Mouse (Mus musculus) heart, embryonic 14.5 days (tissue): ENCODE data around the gene Epb41l2. TPM values are rescaled to one million over a fixed set of nuclear protein-coding genes. Genes with fewer than 3 reads are reported as not detected.

Experiments
- ATAC-seq: fragments of 200-750 bp; cut with Nextera tagmentation; 2 replicates; pipeline ENCODE4 v1.8.0; 2017; ENCODE audit warnings: low read depth, moderate TSS enrichment; ENCODE audit not compliant: insufficient number of reproducible peaks, insufficient read depth, low FRiP score
- H3K27ac ChIP-seq, 2 experiments: fragments of 200-500 bp in 1 of 2; fragments of 300-500 bp in 1 of 2; sonication (generic) in 1 of 2; replicated peaks in 1 of 2; 2 replicates each; pipeline ENCODE4 v1.5.1; 2012 to 2014; ENCODE audit warnings: low read depth in 2 of 2, low read length in 2 of 2, control low read depth in 1 of 2, mild to moderate bottlenecking in 1 of 2, mixed read lengths in 1 of 2; ENCODE audit not compliant: control insufficient read depth in 1 of 2, insufficient read depth in 1 of 2
- H3K27me3 ChIP-seq: fragments of 300-500 bp; sonication (generic); 2 replicates; pipeline ENCODE4 v1.6.1; 2014; ENCODE audit warnings: mild to moderate bottlenecking, low read length, control low read depth; ENCODE audit not compliant: control insufficient read depth, insufficient read depth
- H3K36me3 ChIP-seq: fragments of 300-500 bp; sonication (generic); 2 replicates; pipeline ENCODE4 v1.6.1; 2014; ENCODE audit warnings: mild to moderate bottlenecking, control low read depth, low read length, mixed read lengths; ENCODE audit not compliant: control insufficient read depth, insufficient read depth
- H3K4me1 ChIP-seq, 2 experiments: fragments of 200-500 bp in 1 of 2; fragments of 300-500 bp in 1 of 2; sonication (generic) in 1 of 2; 2 replicates each; pipeline ENCODE4 v1.6.1; 2012 to 2014; ENCODE audit warnings: low read length in 2 of 2, control low read depth in 1 of 2, mixed read lengths in 1 of 2; ENCODE audit not compliant: control insufficient read depth in 2 of 2, insufficient read depth in 2 of 2
- H3K4me2 ChIP-seq: fragments of 300-500 bp; sonication (generic); 2 replicates; pipeline ENCODE4 v1.6.1; 2014; ENCODE audit warnings: mild to moderate bottlenecking, low read length
- H3K4me3 ChIP-seq, 2 experiments: fragments of 200-500 bp in 1 of 2; fragments of 300-500 bp in 1 of 2; sonication (generic) in 1 of 2; 2 replicates each; pipeline ENCODE4 v1.5.1; 2012 to 2014; ENCODE audit warnings: low read length in 2 of 2, mild to moderate bottlenecking in 2 of 2, control low read depth in 1 of 2, low read depth in 1 of 2, moderate library complexity in 1 of 2; ENCODE audit not compliant: control insufficient read depth in 1 of 2, insufficient read depth in 1 of 2
- H3K9ac ChIP-seq: fragments of 300-500 bp; sonication (generic); 2 replicates; pipeline ENCODE4 v1.6.1; 2014; ENCODE audit warnings: mild to moderate bottlenecking, low read length
- H3K9me3 ChIP-seq: fragments of 300-500 bp; sonication (generic); 2 replicates; pipeline ENCODE4 v1.6.1; 2016; ENCODE audit warnings: low read length, control low read depth; ENCODE audit not compliant: control insufficient read depth
- WGBS: fragments of 180-500 bp; shearing (Covaris S2); extraction: QIAGEN DNeasy Blood & Tissue Kit; methylation state at CpG from one replicate; pipeline ENCODE4 v1.1.7; 2014; 5-methylcytosine and 5-hydroxymethylcytosine counted together
- polyA plus RNA-seq: library from polyadenylated mRNA; unstranded; fragments of >200 nt; fragmentation: Nextera tagmentation; extraction: Ambion mirVana; gene quantifications from 2 replicates; pipeline ENCODE4 v1.2.1, GENCODE M21; 2014

Gene Epb41l2
- polyA plus RNA-seq, 1 experiment from 2014 or later = 53.5 TPM

DNA sequence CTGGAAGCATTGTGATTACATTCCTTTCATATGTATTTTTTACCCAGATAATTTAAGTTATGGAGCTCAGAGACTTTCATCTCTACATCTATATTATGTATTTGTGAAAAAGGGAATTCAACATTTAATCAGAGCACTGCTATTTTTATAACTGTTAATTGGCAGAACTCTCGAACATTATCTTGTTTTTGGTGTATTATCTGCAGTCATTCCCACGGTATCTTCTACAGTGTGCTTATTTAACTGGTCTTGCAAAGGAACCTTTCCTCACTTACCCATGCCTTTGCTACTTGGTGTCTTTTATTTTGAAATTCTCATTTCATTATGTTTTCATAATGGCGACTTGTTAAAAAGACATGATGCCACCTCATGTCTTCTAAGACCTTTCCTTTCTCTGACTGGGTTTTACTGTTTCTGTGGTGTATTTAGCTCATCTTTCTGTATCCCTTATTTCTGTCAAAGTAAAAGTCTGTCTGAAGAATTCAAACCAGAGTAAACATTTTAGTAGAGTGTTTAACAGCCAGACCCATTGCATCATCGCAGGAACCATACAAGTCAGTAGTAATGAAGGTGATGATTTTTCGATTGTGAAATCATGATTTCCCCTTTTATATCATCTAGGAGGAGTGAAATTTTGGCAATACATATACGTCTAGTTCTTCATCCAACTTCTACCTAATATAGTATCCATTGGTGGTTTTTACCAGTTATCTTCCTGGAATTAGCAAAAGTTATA is 21.3 kb downstream of the Epb41l2 start:
- no peak overlapping the region for H3K27ac ChIP-seq
- no peak overlapping the region for H3K9ac ChIP-seq
- no peaks in the 10 kb centered on the region for H3K9me3 ChIP-seq
- 51% methylated on average over 6 of the region's 6 CpGs for WGBS
- peaks cover 5 to 17% of the 10 kb centered on the region in 2 experiments; a peak in 2 of 4 replicates for H3K4me1 ChIP-seq
- peaks cover 22% of the 10 kb centered on the region for H3K36me3 ChIP-seq
- H3K4me3 ChIP-seq = no peak overlapping the region
- H3K27me3 ChIP-seq = no peaks in the 10 kb centered on the region
- no peak overlapping the region for H3K4me2 ChIP-seq
- no peak for ATAC-seq

DNA sequence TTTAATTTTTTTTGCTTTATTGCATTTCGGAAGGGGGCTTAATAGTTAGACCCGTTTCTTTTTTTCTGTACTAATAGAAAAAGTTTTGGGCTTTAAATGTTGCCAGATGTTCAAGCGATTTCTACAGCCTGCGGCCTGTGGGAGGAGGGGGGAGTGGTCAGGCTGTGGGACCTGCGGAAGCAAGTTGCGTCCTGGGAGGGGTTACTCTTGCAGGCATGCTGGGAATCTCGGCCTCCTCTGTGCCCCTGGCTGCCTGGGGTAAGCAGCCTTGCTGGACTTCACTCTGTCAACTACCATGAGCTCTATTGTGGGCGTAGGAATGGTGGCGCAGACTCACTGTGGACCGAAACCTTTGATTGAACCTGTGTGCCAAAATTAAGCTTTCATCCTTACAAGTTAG is 22.4 kb downstream of the Epb41l2 start:
- H3K27me3 ChIP-seq = no peaks in the 10 kb centered on the region
- peaks cover 11 to 26% of the 10 kb centered on the region in 2 experiments for H3K4me1 ChIP-seq
- H3K4me2 ChIP-seq = no peak overlapping the region
- no peaks in the 10 kb centered on the region for H3K9me3 ChIP-seq
- H3K4me3 ChIP-seq = no peak overlapping the region
- H3K27ac ChIP-seq = no peak overlapping the region
- H3K9ac ChIP-seq = no peak overlapping the region
- H3K36me3 ChIP-seq = peaks cover 22% of the 10 kb centered on the region
- ATAC-seq = no peak
- 49% methylated on average over 10 of the region's 10 CpGs for WGBS

DNA sequence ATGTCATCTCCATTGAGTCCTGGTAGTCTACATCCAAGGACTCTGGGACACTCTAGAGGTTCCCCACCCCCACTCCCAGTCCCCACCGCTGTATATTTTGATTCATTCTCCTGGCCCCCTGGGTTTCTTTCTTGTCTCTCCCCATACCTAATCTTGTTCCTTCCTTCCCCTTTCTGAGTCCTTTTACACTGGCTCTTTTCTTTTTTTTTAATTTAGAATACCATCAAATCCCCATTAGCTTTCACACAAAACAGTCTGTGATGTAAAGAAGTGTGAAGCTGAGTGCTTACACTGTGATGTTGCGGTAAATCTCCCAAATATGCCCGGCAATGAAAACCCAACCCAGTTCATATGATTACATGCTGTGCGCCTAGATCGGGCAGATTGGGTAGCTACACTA is 23.6 kb downstream of the Epb41l2 start:
- H3K27ac ChIP-seq = no peak overlapping the region
- no peak overlapping the region for H3K4me3 ChIP-seq
- H3K4me1 ChIP-seq = peaks cover 11 to 37% of the 10 kb centered on the region in 2 experiments
- H3K9me3 ChIP-seq = no peaks in the 10 kb centered on the region
- no peak overlapping the region for H3K4me2 ChIP-seq
- no peak for ATAC-seq
- 65% methylated on average over 5 of the region's 5 CpGs for WGBS
- H3K36me3 ChIP-seq = peaks cover 11% of the 10 kb centered on the region
- no peaks in the 10 kb centered on the region for H3K27me3 ChIP-seq
- no peak overlapping the region for H3K9ac ChIP-seq

- no peaks in the 10 kb centered on the region for H3K36me3 ChIP-seq
- no peaks in the 10 kb centered on the region for H3K9me3 ChIP-seq
- no peaks in the 10 kb centered on the region for H3K27me3 ChIP-seq
- 91% methylated on average over 10 of the region's 10 CpGs for WGBS
- no peak overlapping the region for H3K4me2 ChIP-seq
- H3K4me3 ChIP-seq = no peak overlapping the region
- peaks cover 11 to 37% of the 10 kb centered on the region in 2 experiments for H3K4me1 ChIP-seq
- ATAC-seq = no peak
- H3K27ac ChIP-seq = no peak overlapping the region
- no peak overlapping the region for H3K9ac ChIP-seq
Observed at GRCm38 (mm10) chr10:25384391-25384790, 24.8 kb downstream of the Epb41l2 start.

DNA sequence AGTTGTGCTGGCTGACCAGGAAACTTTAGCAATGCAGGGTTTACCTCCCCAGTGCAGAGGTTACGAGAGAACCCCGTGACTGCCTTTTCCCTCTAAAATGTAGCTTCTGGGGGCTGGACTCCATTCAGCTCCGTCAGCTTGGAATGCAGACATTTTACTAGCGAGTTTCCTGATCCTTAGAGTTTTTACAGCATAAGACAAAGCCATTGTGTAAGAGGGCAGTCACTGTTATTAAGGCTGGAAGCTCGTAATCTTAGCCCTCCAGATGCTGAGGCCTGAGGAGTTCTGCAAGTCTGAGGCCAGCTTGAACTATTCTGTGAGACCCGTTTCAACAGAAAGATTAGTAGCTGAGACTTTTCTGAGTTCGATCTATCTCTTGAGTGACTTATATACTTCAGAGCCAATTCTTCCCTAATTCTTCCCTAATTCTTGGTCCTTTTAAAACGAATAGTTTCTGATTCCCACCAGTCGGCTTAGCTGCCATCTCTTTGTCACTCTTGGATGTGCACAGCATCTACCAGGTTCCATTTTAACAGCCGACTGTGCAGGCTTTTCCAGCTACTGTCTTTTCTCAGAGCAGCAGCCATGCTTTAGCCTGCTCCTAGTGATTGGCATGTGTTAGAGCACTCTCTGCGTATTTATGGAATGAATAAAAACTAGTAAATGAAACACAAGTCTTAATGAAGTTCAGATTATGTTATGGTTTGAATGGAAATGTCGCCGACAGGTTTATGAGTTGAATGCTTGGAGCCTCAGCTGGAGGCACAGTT is 26.4 kb downstream of the Epb41l2 start:
- ATAC-seq = no peak
- H3K27ac ChIP-seq = peak overlapping the region; percentile 32 to 41; a peak in 3 of 4 replicates
- 56% methylated on average over 13 of the region's 13 CpGs for WGBS
- peaks cover 9 to 25% of the 10 kb centered on the region in 2 experiments for H3K4me1 ChIP-seq
- H3K36me3 ChIP-seq = no peaks in the 10 kb centered on the region
- H3K27me3 ChIP-seq = no peaks in the 10 kb centered on the region
- no peak overlapping the region for H3K9ac ChIP-seq
- H3K4me2 ChIP-seq = no peak overlapping the region
- no peak overlapping the region for H3K4me3 ChIP-seq
- no peaks in the 10 kb centered on the region for H3K9me3 ChIP-seq

GRCm38 (mm10) chr10:25386868-25387267 is 27.3 kb downstream of the Epb41l2 start:
- Histone ChIP-seq H3K4me3 (no peak overlapping the region), H3K9ac (no peak overlapping the region), H3K4me2 (no peak overlapping the region), H3K36me3 (no peaks in the 10 kb centered on the region), H3K4me1 (peaks cover 9 to 24% of the 10 kb centered on the region in 2 experiments), H3K27ac (peak overlapping the region in 1 of 2 experiments; percentile 46; a peak in 3 of 4 replicates), H3K27me3 (no peaks in the 10 kb centered on the region), H3K9me3 (no peaks in the 10 kb centered on the region)
- WGBS = 51% methylated on average over 4 of the region's 4 CpGs
- ATAC-seq = no peak

DNA sequence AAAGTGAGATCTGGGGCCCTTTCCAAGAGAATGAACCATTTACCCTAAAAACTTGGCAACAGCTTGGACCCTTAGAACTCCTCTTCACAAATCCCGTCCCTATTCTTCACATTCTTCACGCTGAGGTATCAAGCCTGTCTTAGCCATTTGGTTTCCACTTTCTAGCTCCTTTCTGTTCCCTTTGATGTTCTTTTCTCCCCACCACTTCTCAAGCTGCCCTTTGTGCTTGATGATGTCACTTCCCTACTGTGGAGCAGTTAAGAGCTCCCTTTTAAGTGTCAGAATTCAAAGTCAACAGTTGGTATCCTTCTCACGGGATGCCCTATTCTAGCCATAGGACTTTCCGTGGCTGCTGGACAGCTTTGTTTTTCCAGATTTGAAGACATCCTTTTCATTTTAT is 27.7 kb downstream of the Epb41l2 start:
- H3K9me3 ChIP-seq = no peaks in the 10 kb centered on the region
- ATAC-seq = no peak
- no peak overlapping the region for H3K9ac ChIP-seq
- peak overlapping the region in 1 of 2 experiments; percentile 46; a peak in 3 of 4 replicates for H3K27ac ChIP-seq
- WGBS = 24% methylated on average over 4 of the region's 4 CpGs
- no peak overlapping the region for H3K4me3 ChIP-seq
- no peaks in the 10 kb centered on the region for H3K27me3 ChIP-seq
- H3K36me3 ChIP-seq = no peaks in the 10 kb centered on the region
- no peak overlapping the region for H3K4me2 ChIP-seq
- peaks cover 9 to 26% of the 10 kb centered on the region in 2 experiments for H3K4me1 ChIP-seq
